Mouse (Mus musculus): Measurements from ENCODE around the gene Pde7b. TPM values are rescaled to one million over a fixed set of nuclear protein-coding genes. Genes with fewer than 3 reads are reported as not detected.

Gene Pde7b
- polyA plus RNA-seq, 2 experiments = 0.22 to 0.39 TPM

DNA sequence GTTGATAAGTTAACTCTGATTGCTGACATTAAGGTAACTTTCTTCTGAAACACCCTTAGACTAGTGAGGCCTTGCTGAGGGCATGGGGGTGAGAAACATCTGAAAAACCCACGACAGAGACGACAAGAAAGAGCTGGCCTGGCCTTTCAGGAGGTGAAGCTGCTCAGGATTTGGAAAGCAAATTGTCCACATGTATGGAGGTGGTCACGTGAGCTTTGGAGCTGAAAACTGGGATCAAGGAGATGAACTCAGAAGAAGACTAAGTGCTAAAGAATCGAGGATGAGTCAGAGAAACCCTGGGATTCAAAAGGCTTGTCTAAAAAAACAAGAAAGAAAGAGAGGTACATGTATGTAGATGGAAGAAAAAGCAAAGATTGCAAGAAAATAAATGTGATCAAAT, 65.2 kb downstream of the Pde7b start:
- H3K4me3 ChIP-seq (ENCODE audit: insufficient read depth in 1 of 2, low read depth in 2 of 2, low read length in 2 of 2) = no peak overlapping the region
- H3K27ac ChIP-seq = no peak overlapping the region
- 34% methylated on average over 4 of the region's 4 CpGs for WGBS (ENCODE audit: insufficient replicate concordance)
- no peaks in the 10 kb centered on the region for H3K4me1 ChIP-seq (replicated peaks; ENCODE audit: control insufficient read depth in 2 of 2, insufficient read depth in 2 of 2, low read length in 1 of 2)
- DNase-seq (ENCODE audit: low read depth in 3 of 3, low spot score in 3 of 3) (no peak), ATAC-seq (ENCODE audit: insufficient read depth) (no peak)
- no peak overlapping the region for H3K4me2 ChIP-seq (ENCODE audit: low read depth)
- no peaks in the 10 kb centered on the region for H3K36me3 ChIP-seq (replicated peaks; ENCODE audit: control insufficient read depth, insufficient read depth, low read depth)
- H3K27me3 ChIP-seq (ENCODE audit: control insufficient read depth, insufficient read depth, low read length) = no peaks in the 10 kb centered on the region
- no peaks in the 10 kb centered on the region for H3K9me3 ChIP-seq (ENCODE audit: control insufficient read depth, low read length)
- no peak overlapping the region for H3K9ac ChIP-seq (replicated peaks)
- TF ChIP-seq CTCF (IDR thresholded peaks at IDR 0.05; ENCODE audit: low read depth) = no peak
- TF ChIP-seq EP300 (IDR thresholded peaks at IDR 0.05; ENCODE audit: low read depth) = no peak

DNA sequence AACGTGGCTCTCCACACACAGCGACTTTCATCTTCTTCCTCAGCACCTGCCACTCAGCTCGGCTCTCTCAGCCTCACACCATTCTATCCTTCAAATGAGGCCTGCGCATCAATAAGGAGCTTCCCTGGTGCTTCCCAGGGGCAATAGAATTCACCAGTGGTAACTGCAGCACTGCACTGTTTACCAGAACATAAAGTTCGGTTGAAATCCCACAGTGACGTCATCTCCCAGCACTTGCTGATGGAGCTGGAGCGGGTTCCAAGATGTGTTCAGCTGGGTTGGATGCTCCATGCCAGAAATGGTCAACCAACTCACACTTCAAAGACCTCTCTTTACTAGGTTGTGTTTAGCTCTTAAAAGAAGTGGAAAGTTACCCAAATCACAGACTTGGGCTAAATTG, 65.6 kb downstream of the Pde7b start:
- Histone ChIP-seq H3K4me1 (replicated peaks; ENCODE audit: control insufficient read depth in 2 of 2, insufficient read depth in 2 of 2, low read length in 1 of 2) (no peaks in the 10 kb centered on the region), H3K9me3 (ENCODE audit: control insufficient read depth, low read length) (no peaks in the 10 kb centered on the region), H3K27ac (no peak overlapping the region), H3K4me2 (ENCODE audit: low read depth) (no peak overlapping the region), H3K9ac (replicated peaks) (no peak overlapping the region), H3K36me3 (replicated peaks; ENCODE audit: control insufficient read depth, insufficient read depth, low read depth) (no peaks in the 10 kb centered on the region), H3K27me3 (ENCODE audit: control insufficient read depth, insufficient read depth, low read length) (no peaks in the 10 kb centered on the region), H3K4me3 (ENCODE audit: insufficient read depth in 1 of 2, low read depth in 2 of 2, low read length in 2 of 2) (no peak overlapping the region)
- no peak for DNase-seq (ENCODE audit: low read depth in 3 of 3, low spot score in 3 of 3)
- 69% methylated on average over 7 of the region's 7 CpGs for WGBS (ENCODE audit: insufficient replicate concordance)
- TF ChIP-seq EP300 (IDR thresholded peaks at IDR 0.05; ENCODE audit: low read depth) (no peak), CTCF (IDR thresholded peaks at IDR 0.05; ENCODE audit: low read depth) (no peak)
- ATAC-seq (ENCODE audit: insufficient read depth) = no peak

DNA sequence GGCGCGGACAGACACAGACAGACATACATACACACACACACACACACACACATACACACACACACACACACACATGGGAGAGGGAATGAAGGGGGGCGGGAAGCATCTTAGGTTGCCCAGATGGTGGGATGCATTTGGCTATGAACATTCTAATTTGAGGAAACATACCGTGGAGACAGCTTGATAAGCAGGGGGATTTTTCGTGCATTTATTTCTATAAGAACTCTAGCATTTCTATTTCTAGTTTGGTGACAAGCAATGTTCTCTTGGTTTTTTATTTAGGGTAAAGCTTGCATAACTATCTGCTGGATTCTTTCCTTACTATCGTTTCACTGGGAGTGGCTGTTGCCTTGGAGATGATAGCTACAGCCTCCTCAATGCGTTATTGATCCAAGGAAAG, 66.2 kb downstream of the Pde7b start:
- Histone ChIP-seq H3K36me3 (replicated peaks; ENCODE audit: control insufficient read depth, insufficient read depth, low read depth) (no peaks in the 10 kb centered on the region), H3K4me3 (ENCODE audit: insufficient read depth in 1 of 2, low read depth in 2 of 2, low read length in 2 of 2) (no peak overlapping the region), H3K27ac (no peak overlapping the region), H3K9me3 (ENCODE audit: control insufficient read depth, low read length) (no peaks in the 10 kb centered on the region), H3K4me1 (replicated peaks; ENCODE audit: control insufficient read depth in 2 of 2, insufficient read depth in 2 of 2, low read length in 1 of 2) (no peaks in the 10 kb centered on the region), H3K4me2 (ENCODE audit: low read depth) (no peak overlapping the region), H3K9ac (replicated peaks) (no peak overlapping the region), H3K27me3 (ENCODE audit: control insufficient read depth, insufficient read depth, low read length) (no peaks in the 10 kb centered on the region)
- ATAC-seq (ENCODE audit: insufficient read depth) = no peak
- WGBS (ENCODE audit: insufficient replicate concordance) = 66% methylated on average over 7 of the region's 7 CpGs
- TF ChIP-seq CTCF (IDR thresholded peaks at IDR 0.05; ENCODE audit: low read depth) (no peak), EP300 (IDR thresholded peaks at IDR 0.05; ENCODE audit: low read depth) (no peak)
- no peak for DNase-seq (ENCODE audit: low read depth in 3 of 3, low spot score in 3 of 3)

DNA sequence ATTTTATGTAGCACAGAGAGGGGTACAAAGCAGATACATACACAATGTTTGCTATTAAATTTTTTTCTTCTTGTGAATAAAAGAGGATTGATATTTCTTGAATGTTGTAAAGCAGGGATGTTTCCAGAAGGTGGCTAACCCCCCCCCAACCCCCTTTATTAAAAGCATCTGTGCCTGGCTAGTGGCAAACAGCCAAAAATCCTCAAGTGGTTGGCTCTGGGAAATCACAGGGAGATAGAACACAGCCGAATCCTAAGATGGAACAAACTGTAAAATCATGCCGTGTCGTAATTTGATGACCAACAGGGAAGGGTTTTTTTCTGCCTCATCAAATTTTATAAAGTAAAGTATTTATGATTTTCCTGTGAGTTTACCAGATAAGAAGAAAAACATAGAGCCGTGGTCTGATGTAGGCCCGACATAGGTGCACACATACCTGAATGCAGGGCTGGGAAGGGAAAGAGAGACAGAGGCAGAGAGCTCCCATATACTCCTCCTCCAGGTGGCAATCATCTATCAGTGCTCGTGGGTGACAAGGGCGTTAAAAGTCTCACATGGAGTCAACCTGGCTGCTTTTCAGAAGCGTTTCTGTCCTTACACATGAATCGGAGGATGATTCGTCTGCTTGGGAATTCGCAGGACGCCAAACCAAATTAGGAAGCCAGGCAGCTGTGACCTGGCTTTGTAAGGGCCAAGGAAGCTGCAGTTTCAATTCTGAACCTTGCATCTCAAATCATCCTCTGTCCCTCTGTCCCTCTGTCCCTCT, 67.4 kb downstream of the Pde7b start:
- no peak for ATAC-seq (ENCODE audit: insufficient read depth)
- DNase-seq (ENCODE audit: low read depth in 3 of 3, low spot score in 3 of 3) = no peak
- Histone ChIP-seq H3K4me3 (ENCODE audit: insufficient read depth in 1 of 2, low read depth in 2 of 2, low read length in 2 of 2) (no peak overlapping the region), H3K9ac (replicated peaks) (no peak overlapping the region), H3K27me3 (ENCODE audit: control insufficient read depth, insufficient read depth, low read length) (no peaks in the 10 kb centered on the region), H3K9me3 (ENCODE audit: control insufficient read depth, low read length) (no peaks in the 10 kb centered on the region), H3K4me2 (ENCODE audit: low read depth) (no peak overlapping the region), H3K4me1 (replicated peaks; ENCODE audit: control insufficient read depth in 2 of 2, insufficient read depth in 2 of 2, low read length in 1 of 2) (no peaks in the 10 kb centered on the region), H3K27ac (no peak overlapping the region), H3K36me3 (replicated peaks; ENCODE audit: control insufficient read depth, insufficient read depth, low read depth) (no peaks in the 10 kb centered on the region)
- TF ChIP-seq EP300 (IDR thresholded peaks at IDR 0.05; ENCODE audit: low read depth) = no peak
- TF ChIP-seq CTCF (IDR thresholded peaks at IDR 0.05; ENCODE audit: low read depth) = no peak
- 70% methylated on average over 12 of the region's 12 CpGs for WGBS (ENCODE audit: insufficient replicate concordance)

DNA sequence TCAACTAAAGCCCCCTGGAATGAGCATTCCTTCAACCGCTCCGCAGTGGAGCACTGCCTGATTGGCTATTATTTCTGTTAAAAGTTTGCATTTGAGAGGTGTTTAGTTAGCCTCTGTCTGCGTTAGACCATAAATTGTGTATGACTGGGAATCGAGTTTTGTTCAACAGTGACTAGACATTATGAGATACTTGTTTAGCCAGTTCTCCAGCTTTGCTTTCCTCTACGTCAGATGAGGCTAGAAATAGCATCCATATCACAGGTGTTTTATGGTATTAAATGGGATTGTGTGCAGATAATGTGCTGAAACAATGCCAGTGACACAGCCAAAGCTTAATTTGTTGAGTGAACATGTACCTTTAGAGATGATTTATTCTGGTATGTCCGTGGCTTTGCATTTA, 70.3 kb downstream of the Pde7b start:
- 67% methylated on average over 6 of the region's 6 CpGs for WGBS (ENCODE audit: insufficient replicate concordance)
- H3K4me1 ChIP-seq (replicated peaks; ENCODE audit: control insufficient read depth in 2 of 2, insufficient read depth in 2 of 2, low read length in 1 of 2) = no peaks in the 10 kb centered on the region
- no peaks in the 10 kb centered on the region for H3K9me3 ChIP-seq (ENCODE audit: control insufficient read depth, low read length)
- H3K36me3 ChIP-seq (replicated peaks; ENCODE audit: control insufficient read depth, insufficient read depth, low read depth) = no peaks in the 10 kb centered on the region
- TF ChIP-seq CTCF (IDR thresholded peaks at IDR 0.05; ENCODE audit: low read depth) = no peak
- no peak for TF ChIP-seq EP300 (IDR thresholded peaks at IDR 0.05; ENCODE audit: low read depth)
- no peaks in the 10 kb centered on the region for H3K27me3 ChIP-seq (ENCODE audit: control insufficient read depth, insufficient read depth, low read length)
- ATAC-seq (ENCODE audit: insufficient read depth) (no peak), DNase-seq (ENCODE audit: low read depth in 3 of 3, low spot score in 3 of 3) (no peak)
- no peak overlapping the region for H3K4me2 ChIP-seq (ENCODE audit: low read depth)
- H3K9ac ChIP-seq (replicated peaks) = no peak overlapping the region
- H3K4me3 ChIP-seq (ENCODE audit: insufficient read depth in 1 of 2, low read depth in 2 of 2, low read length in 2 of 2) = no peak overlapping the region
- no peak overlapping the region for H3K27ac ChIP-seq
